Mouse (Mus musculus) spleen, adult 2 months (tissue): ENCODE measurements around the gene Xpr1.

Experiments used
- CTCF ChIP-seq: fragments of 200-500 bp; IDR thresholded peaks from 2 replicates; pipeline ENCODE4 v1.5.1; 2011; ENCODE audit warnings: mild to moderate bottlenecking, inconsistent platforms; ENCODE audit not compliant: insufficient read depth, insufficient read length, insufficient replicate concordance; ENCODE audit errors: extremely low read depth
- POLR2A ChIP-seq: fragments of 200-500 bp; IDR thresholded peaks from 2 replicates; pipeline ENCODE4 v1.6.1; 2011; ENCODE audit warnings: low read depth, low read length, inconsistent platforms

DNA sequence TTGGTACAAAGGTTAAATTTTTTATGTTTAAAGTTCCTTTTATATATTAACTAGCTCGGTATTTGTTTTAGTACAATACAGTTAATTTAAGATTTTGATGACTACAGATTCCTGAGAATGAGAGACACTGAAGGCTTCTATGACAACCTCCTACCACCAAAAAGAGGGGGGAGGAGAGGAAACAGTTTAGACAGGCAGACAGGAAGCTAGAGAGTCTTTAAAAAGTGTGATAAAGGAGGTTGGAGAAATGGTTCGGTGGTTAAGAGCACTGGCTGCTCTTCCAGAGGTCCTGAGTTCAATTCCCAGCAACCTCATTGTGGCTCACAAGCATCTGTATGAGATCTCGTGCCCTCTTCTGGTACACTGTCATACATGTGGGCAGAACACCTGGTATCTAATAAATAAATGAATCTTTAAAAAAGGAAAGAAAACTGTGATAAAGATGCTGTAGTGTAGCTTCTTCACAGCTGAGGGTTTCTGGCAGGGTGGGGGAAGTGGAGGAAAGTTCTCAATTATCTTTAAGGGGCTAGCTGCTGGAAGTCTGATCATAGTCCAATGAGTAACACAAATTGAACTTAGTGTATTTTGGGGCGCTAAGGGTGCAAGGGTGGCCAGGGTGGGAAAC, 55.6 kb downstream of the Xpr1 start:
- TF ChIP-seq CTCF (no peak), POLR2A (no peak)
